Mouse (Mus musculus) embryonic facial prominence, embryonic 15.5 days (tissue): Measurements from ENCODE around the gene Klhdc8a. TPM values are rescaled to one million over a fixed set of nuclear protein-coding genes. Genes with fewer than 3 reads are reported as not detected.
"Not testable (repeated sequence)": the region's sequence is repeated elsewhere in the genome, so short reads cannot be mapped to it uniquely, and the experiment has no call there.

Experiments
- ATAC-seq: fragments of 200-750 bp; cut with Nextera tagmentation; 2 replicates; pipeline ENCODE4 v1.8.0; 2017; ENCODE audit warnings: low read depth, moderate TSS enrichment; ENCODE audit not compliant: insufficient number of reproducible peaks, low FRiP score, low TSS enrichment
- H3K27ac ChIP-seq: fragments of 300-500 bp; sonication (generic); replicated peaks from 2 replicates; pipeline ENCODE4 v1.5.1; 2015; ENCODE audit warnings: mild to moderate bottlenecking, inconsistent platforms
- H3K27me3 ChIP-seq: fragments of 300-500 bp; sonication (generic); 2 replicates; pipeline ENCODE4 v1.6.1; 2015; ENCODE audit warnings: inconsistent platforms
- H3K36me3 ChIP-seq: fragments of 300-500 bp; sonication (generic); 2 replicates; pipeline ENCODE4 v1.6.1; 2015; ENCODE audit warnings: mild to moderate bottlenecking, inconsistent platforms
- H3K4me1 ChIP-seq: fragments of 300-500 bp; sonication (generic); 2 replicates; pipeline ENCODE4 v1.6.1; 2015; ENCODE audit warnings: inconsistent platforms
- H3K4me2 ChIP-seq: fragments of 300-500 bp; sonication (generic); replicated peaks from 2 replicates; pipeline ENCODE4 v1.6.1; 2015; ENCODE audit warnings: mild to moderate bottlenecking, inconsistent platforms
- H3K4me3 ChIP-seq: fragments of 300-500 bp; sonication (generic); replicated peaks from 2 replicates; pipeline ENCODE4 v1.5.1; 2015; ENCODE audit warnings: mild to moderate bottlenecking, inconsistent platforms
- H3K9ac ChIP-seq: fragments of 300-500 bp; sonication (generic); 2 replicates; pipeline ENCODE4 v1.6.1; 2015; ENCODE audit warnings: inconsistent platforms
- H3K9me3 ChIP-seq: fragments of 300-500 bp; sonication (generic); replicated peaks from 2 replicates; pipeline ENCODE4 v1.6.1; 2016; ENCODE audit warnings: inconsistent platforms
- WGBS: fragments of 180-500 bp; shearing (Covaris S2); methylation state at CpG from one replicate; pipeline ENCODE4 v1.1.7; 2015; 5-methylcytosine and 5-hydroxymethylcytosine counted together
- polyA plus RNA-seq: library from polyadenylated mRNA; unstranded; fragments of >200 nt; fragmentation: Nextera tagmentation; extraction: Ambion mirVana; gene quantifications from 2 replicates; pipeline ENCODE4 v1.2.1, GENCODE M21; 2015

The Klhdc8a gene
- polyA plus RNA-seq, 1 experiment from 2014 or later = 0.87 TPM

GRCm38 (mm10) chr1:132271237-132271636 is 27.2 kb upstream of the Klhdc8a start:
- Histone ChIP-seq H3K27me3 (no peaks in the 10 kb centered on the region), H3K9me3 (no peaks in the 10 kb centered on the region), H3K36me3 (no peaks in the 10 kb centered on the region), H3K4me3 (no peak overlapping the region), H3K27ac (no peak overlapping the region), H3K4me2 (no peak overlapping the region), H3K4me1 (peaks cover 29% of the 10 kb centered on the region), H3K9ac (no peak overlapping the region)
- 82% methylated on average over 3 of the region's 3 CpGs for WGBS
- no peak for ATAC-seq

GRCm38 (mm10) chr1:132276694-132277093 is 21.7 kb upstream of the Klhdc8a start:
- Histone ChIP-seq H3K4me1 (no peaks in the 10 kb centered on the region), H3K27me3 (no peaks in the 10 kb centered on the region), H3K9me3 (no peaks in the 10 kb centered on the region), H3K9ac (no peak overlapping the region), H3K4me2 (no peak overlapping the region), H3K27ac (no peak overlapping the region), H3K4me3 (no peak overlapping the region), H3K36me3 (no peaks in the 10 kb centered on the region)
- ATAC-seq = no peak
- 69% methylated on average over 3 of the region's 3 CpGs for WGBS

GRCm38 (mm10) chr1:132277124-132277523 is 21.3 kb upstream of the Klhdc8a start:
- Histone ChIP-seq H3K9ac (no peak overlapping the region), H3K36me3 (no peaks in the 10 kb centered on the region), H3K9me3 (no peaks in the 10 kb centered on the region), H3K4me1 (no peaks in the 10 kb centered on the region), H3K4me2 (no peak overlapping the region), H3K27me3 (no peaks in the 10 kb centered on the region), H3K4me3 (no peak overlapping the region), H3K27ac (no peak overlapping the region)
- WGBS = 68% methylated on average over 6 of the region's 6 CpGs
- ATAC-seq = no peak

- not testable (repeated sequence) for H3K4me3 ChIP-seq, ATAC-seq, H3K27me3 ChIP-seq, H3K4me1 ChIP-seq, H3K27ac ChIP-seq, H3K9me3 ChIP-seq, H3K4me2 ChIP-seq, H3K9ac ChIP-seq, H3K36me3 ChIP-seq
- 69% methylated on average over 6 of the region's 6 CpGs for WGBS
These were observed 17.8 kb upstream of the Klhdc8a start for GRCm38 (mm10) chr1:132280636-132281035.

GRCm38 (mm10) chr1:132281523-132282176 is 16.8 kb upstream of the Klhdc8a start:
- no peak overlapping the region for H3K4me2 ChIP-seq
- no peaks in the 10 kb centered on the region for H3K9me3 ChIP-seq
- H3K9ac ChIP-seq = no peak overlapping the region
- no peak overlapping the region for H3K4me3 ChIP-seq
- 33% methylated on average over 8 of the region's 8 CpGs for WGBS
- no peaks in the 10 kb centered on the region for H3K27me3 ChIP-seq
- no peaks in the 10 kb centered on the region for H3K4me1 ChIP-seq
- H3K27ac ChIP-seq = no peak overlapping the region
- ATAC-seq = no peak
- no peaks in the 10 kb centered on the region for H3K36me3 ChIP-seq

GRCm38 (mm10) chr1:132282177-132282536 is 16.3 kb upstream of the Klhdc8a start:
- H3K27ac ChIP-seq = no peak overlapping the region
- no peaks in the 10 kb centered on the region for H3K4me1 ChIP-seq
- H3K27me3 ChIP-seq = no peaks in the 10 kb centered on the region
- no peaks in the 10 kb centered on the region for H3K9me3 ChIP-seq
- H3K36me3 ChIP-seq = no peaks in the 10 kb centered on the region
- no peak for ATAC-seq
- 82% methylated on average over 2 of the region's 2 CpGs for WGBS
- H3K4me3 ChIP-seq = no peak overlapping the region
- no peak overlapping the region for H3K4me2 ChIP-seq
- H3K9ac ChIP-seq = no peak overlapping the region

- H3K9ac ChIP-seq = no peak overlapping the region
- no peaks in the 10 kb centered on the region for H3K4me1 ChIP-seq
- ATAC-seq = no peak
- H3K4me3 ChIP-seq = no peak overlapping the region
- no peak overlapping the region for H3K27ac ChIP-seq
- no peaks in the 10 kb centered on the region for H3K9me3 ChIP-seq
- H3K4me2 ChIP-seq = no peak overlapping the region
- no peaks in the 10 kb centered on the region for H3K27me3 ChIP-seq
- H3K36me3 ChIP-seq = no peaks in the 10 kb centered on the region
- 68% methylated on average over 13 of the region's 13 CpGs for WGBS
These were observed 15.4 kb upstream of the Klhdc8a start for GRCm38 (mm10) chr1:132283018-132283417.

- H3K9ac ChIP-seq = no peak overlapping the region
- no peak for ATAC-seq
- peaks cover 11% of the 10 kb centered on the region for H3K4me1 ChIP-seq
- H3K9me3 ChIP-seq = no peaks in the 10 kb centered on the region
- WGBS = 73% methylated on average over 1 of the region's 1 CpGs
- no peak overlapping the region for H3K27ac ChIP-seq
- H3K27me3 ChIP-seq = no peaks in the 10 kb centered on the region
- H3K4me2 ChIP-seq = no peak overlapping the region
- no peak overlapping the region for H3K4me3 ChIP-seq
- H3K36me3 ChIP-seq = no peaks in the 10 kb centered on the region
These were observed 11.7 kb upstream of the Klhdc8a start for GRCm38 (mm10) chr1:132286735-132287134.

GRCm38 (mm10) chr1:132287445-132287844 is 11.0 kb upstream of the Klhdc8a start:
- Histone ChIP-seq H3K27me3 (no peaks in the 10 kb centered on the region), H3K9ac (no peak overlapping the region), H3K36me3 (no peaks in the 10 kb centered on the region), H3K4me1 (peaks cover 18% of the 10 kb centered on the region), H3K4me2 (no peak overlapping the region), H3K4me3 (no peak overlapping the region), H3K27ac (no peak overlapping the region), H3K9me3 (no peaks in the 10 kb centered on the region)
- ATAC-seq = no peak
- 78% methylated on average over 2 of the region's 2 CpGs for WGBS

GRCm38 (mm10) chr1:132287991-132288451 is 10.4 kb upstream of the Klhdc8a start:
- H3K9ac ChIP-seq = no peak overlapping the region
- H3K36me3 ChIP-seq = no peaks in the 10 kb centered on the region
- no peak for ATAC-seq
- H3K27ac ChIP-seq = no peak overlapping the region
- peaks cover 23% of the 10 kb centered on the region for H3K4me1 ChIP-seq
- no peak overlapping the region for H3K4me2 ChIP-seq
- WGBS = 20% methylated on average over 11 of the region's 11 CpGs
- H3K9me3 ChIP-seq = no peaks in the 10 kb centered on the region
- no peaks in the 10 kb centered on the region for H3K27me3 ChIP-seq
- H3K4me3 ChIP-seq = no peak overlapping the region

- no peaks in the 10 kb centered on the region for H3K27me3 ChIP-seq
- WGBS = 68% methylated on average over 6 of the region's 6 CpGs
- H3K4me1 ChIP-seq = peaks cover 25% of the 10 kb centered on the region
- H3K27ac ChIP-seq = no peak overlapping the region
- no peaks in the 10 kb centered on the region for H3K36me3 ChIP-seq
- no peak overlapping the region for H3K4me2 ChIP-seq
- ATAC-seq = no peak
- no peak overlapping the region for H3K9ac ChIP-seq
- no peak overlapping the region for H3K4me3 ChIP-seq
- H3K9me3 ChIP-seq = no peaks in the 10 kb centered on the region
These were observed 8.5 kb upstream of the Klhdc8a start for GRCm38 (mm10) chr1:132289965-132290364.
